Mouse (Mus musculus) hindlimb bud, embryonic 11.5 days (tissue): ENCODE measurements at regions not wholly inside any gene's neighbourhood (a gene's known extent, or its start where the extent isn't known, plus 50 kb on each side); places are given as distances from the start of the nearest gene placed in this dataset.

Experiments used
- DNase-seq: peaks from one replicate; pipeline ENCODE4 v3.0.0-alpha.2; 2012; ENCODE audit warnings: low read depth, low spot score; ENCODE audit errors: extremely low spot score

DNA sequence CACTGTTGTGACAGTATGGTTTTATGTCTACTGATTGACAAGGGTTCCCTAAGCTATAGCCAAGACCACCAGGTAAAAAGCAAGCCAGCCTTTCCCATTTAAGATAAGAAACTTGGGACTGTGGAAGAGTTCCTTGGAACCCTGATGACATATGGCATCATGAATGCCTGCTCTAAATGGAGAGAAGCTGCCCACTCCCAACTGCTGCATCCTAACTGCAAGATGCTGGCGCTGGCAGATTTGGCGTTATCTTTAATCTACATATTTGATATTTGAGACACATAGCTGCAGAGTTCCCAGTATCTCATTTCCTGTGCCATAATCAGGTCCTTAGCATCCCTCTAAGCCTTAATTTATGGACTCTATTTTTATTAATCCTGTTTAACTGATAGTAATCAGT, 200.4 kb upstream of the Arpp21 start:
- DNase-seq: no peak

DNA sequence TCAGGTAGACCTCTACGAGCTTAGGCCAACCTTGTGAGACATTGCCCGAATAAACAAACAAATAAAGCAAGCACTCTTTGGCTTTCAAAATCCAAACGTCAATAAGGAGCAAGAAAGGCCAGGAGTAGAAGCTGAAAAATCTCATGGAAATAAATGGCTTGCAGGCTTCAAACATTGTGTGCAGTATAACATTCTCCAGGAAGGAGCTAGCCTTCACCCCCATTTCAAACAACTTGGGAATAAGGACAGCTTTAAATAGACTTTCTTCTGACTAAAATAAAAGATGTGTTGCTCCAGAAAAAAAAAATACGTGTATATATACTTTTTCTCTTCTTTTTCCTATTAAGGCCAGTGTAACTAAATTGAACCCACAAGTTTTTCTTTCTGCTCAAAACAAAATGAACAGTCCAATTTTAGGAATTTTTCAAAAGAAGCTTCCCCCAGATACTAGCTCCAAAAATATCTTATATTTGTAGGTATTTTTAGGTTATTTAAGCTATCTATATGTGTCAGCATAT, 196.2 kb upstream of the Arpp21 start:
- no peak for DNase-seq

DNA sequence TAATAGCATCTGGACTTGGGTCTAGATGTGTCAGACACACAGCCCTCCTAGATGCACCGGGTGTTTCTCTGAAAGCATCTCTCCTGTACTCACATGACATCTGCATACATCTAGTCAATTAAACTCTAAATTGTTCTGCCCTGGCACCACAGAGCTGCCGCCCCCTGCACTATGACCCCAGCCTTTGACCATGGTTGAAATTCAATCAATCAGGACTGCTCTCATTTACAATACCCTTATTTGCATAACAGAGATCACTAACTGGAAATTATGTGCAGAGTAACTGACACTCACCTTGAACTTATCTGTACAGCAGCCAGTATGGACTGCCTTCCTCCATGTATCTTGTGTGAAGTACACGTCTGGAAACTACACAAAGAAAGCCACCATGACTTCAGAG, 193.5 kb upstream of the Arpp21 start:
- no peak for DNase-seq

DNA sequence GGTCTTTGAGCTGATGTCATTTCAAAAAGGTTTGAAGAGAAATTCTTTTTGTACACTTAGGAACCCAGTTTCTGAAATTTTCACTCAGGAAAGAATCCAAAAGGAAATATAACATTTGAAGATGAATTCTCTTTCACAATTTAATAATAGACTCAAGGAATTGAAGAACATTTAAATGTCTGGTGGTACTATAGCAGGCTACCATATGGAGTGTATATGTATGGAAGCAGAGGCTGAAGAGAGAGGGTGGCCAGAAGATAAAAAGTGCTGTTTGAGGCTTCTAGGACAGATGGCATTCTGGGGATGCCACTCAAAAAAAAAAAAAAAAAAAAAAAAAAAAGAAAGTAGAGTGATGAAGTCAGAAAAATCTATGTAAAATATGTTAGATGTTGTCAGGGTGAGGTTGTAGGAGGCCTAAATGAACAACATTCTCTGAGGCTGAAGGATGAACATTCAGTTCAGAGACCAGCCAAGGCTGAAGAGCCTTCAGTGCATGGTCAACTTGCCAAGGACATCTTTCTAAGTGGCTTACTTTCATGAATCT, 170.1 kb upstream of the Arpp21 start:
- no peak for DNase-seq

DNA sequence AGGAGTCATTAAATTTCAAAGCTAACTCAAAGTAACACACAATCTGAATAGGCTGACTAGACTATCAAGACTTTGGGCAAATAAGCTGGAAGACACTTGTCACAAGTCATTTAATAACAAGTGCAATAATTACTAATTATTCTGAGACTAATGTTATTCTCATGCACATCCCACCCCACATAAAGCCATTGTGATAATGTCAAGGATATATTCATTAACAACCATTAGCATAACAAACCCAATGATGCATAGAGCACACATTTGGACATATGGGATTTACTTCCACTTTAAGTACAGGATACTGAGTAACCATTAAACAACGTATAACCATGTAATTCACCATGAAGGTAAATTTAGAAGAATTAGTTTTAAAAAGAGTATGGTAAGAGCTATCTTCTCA, 135.0 kb upstream of the Arpp21 start:
- no peak for DNase-seq

DNA sequence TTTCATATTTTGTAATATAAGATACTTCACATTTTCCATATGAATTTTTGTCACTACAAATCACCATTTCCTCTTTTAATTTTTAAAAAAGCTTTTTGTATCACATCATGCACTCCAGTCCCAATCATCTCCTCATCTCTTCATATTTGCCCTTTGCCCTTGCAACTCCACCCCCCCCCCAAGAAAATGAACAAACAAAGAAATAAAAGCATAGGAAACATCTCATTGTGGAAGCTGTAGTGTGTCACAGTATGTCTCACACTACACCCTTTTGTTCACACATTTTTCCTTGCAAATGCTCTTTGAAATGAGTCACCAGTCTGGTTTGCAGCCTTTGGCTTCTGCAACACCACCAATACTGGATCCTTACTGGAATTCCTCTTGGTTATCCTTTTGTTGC, 131.6 kb upstream of the Arpp21 start:
- no peak for DNase-seq

DNA sequence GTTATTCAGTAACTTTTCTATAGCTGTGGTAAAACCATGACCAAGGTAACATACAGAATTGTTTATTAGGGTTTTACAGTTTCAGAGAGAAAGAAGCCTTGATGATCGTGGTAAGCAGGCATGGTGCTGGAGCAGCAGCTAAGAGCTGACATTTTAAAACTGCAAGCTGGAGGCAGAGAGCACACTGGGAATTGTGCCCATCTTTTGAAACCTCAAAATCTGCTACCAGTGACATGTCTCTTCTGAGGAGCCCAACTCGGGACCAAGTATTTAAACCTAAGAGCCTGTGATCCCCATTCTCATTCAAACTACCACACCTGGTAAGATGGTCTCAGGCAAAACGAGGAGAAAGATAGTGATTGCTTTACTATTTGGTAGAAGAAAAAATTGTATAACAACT, 125.6 kb upstream of the Arpp21 start:
- no peak for DNase-seq

DNA sequence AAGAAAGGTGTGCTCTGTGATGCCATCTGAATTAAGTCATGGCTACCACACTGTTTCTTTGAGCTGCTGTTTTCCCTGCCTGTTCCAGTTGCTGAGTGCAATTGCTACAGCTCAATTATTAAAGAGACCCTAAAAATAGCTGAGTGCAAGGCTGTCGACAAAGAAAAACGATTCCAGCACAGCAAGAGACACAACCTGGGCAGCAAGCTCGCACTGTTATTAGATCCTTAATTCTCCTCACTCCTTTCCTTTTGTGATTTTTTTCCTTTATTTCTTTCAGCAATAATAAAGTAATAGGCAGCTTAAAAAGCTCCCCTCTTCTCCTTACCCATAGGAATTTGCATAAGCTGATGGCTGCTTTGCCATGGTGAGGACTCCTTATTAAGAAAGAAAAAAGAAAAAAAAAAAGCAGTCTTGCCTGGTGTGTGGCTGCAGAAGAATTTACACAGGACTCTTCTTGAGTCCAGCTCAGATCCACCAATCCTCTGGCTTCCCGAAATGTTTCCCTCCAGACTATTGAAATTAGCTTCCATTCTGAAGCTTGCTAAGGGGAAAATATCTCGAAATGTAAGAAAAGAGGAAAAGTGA, 123.1 kb upstream of the Arpp21 start:
- DNase-seq: no peak

DNA sequence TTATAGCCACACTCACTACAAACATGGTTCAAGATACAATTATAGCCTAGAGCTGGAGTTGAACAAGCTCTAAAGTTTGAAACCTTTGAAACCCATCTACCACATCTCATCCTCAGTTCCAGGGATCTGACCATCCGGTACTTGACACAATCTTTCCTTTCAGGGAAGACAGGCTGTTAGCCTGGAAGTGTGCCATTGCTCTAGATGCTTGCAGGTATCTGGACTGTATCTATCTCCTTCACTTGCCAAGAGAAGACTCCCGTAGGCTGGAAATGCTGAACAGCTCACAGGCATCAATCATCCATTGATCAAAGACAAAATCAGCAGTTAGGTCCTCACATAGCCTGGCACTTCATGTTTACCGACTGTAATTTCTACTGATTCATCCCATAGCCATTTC, 117.5 kb upstream of the Arpp21 start:
- DNase-seq: no peak

DNA sequence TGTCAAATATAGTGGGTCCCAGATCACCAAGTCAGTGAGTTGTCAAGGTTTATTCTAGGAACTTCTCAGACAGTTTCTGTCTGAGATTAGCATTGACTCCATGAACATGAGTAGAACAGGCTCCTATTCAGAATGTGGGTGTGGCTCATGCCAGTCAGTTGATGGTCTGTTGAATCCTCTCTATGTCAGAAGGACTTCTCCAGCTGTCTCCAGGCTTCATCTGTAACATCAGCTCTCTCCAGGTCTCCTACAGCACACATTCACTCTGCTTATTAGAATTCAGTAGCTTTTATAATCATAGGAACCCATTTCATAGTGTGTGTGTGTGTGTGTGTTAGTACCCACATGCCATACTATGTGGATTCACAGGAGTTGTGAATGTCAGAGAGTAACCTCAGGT, 113.2 kb upstream of the Arpp21 start:
- no peak for DNase-seq

DNA sequence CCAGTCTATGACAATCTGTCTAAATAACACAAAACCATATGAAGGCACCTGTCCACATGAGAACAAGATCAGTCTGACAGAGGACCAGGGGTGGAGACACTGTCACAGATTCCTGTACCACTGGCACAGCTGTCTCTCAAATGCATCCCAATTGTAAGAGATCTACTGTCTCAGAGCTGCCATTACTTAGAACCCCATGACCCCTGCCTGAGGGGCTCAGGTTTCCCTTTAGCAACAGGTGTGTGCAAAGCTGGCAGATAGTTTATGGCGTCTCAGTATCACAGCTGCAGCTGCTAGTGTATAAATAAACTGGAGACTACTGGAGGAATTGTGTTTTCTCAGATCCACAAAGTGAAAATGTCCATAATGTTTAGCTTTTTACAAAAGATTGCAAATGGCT, 109.1 kb upstream of the Arpp21 start:
- DNase-seq: no peak

DNA sequence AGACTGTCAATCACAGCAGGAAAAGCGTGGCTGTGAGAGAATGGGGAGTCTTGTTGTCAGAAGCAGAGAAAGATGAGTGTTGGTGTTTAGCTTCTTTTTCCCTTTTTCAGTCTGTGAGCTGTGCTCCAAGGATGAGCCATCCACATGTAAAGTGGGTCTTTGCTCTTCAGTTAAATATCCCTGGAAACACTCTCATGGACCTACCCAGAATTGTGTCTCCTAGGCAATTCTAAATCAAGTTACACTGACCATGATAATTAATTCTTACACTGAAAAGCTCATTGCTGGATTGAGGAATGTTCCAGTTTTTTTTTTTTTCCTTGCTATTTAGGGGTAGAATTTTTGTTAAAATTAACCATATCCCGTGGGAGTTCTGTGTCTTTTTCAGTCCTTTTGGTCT, 104.6 kb upstream of the Arpp21 start:
- DNase-seq: no peak

DNA sequence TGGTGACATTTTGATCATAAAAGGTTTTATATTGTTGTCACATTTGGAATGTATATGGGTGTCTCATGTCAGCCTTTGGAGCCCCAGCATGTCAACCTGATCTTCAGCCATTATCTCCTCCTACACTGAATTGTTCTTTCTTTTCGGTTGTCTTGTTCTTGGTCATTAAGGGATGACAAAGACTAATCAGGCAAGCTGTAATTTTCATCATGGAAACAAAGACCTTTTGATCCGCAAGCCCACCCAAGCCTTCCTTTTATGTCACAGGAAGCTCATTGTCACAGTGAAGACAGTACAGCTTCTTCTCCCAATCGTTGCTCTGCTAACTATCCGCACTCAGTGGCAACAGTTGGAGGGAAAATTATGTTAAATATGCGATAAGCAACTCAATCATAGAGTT, 84.3 kb upstream of the Arpp21 start:
- DNase-seq: no peak

DNA sequence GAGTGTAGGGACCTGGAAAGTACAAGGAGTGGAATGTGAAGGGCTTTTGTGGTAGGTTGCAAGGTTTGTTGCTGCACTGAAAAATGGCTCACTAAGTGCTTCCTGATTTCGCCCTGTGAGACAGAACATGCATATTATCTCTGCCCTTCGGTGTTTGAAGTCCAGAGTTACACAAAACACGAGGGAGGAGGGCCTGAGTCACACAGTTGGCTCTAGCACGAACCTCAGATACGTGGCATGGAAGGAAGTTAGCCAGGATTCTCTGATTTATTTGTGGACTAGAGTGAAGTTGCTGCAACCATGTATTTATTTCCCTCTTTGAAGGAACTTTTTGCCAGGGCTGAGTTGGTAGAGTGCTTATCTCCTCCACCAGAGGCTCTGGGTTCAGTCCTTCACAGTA, 73.2 kb upstream of the Arpp21 start:
- no peak for DNase-seq

DNA sequence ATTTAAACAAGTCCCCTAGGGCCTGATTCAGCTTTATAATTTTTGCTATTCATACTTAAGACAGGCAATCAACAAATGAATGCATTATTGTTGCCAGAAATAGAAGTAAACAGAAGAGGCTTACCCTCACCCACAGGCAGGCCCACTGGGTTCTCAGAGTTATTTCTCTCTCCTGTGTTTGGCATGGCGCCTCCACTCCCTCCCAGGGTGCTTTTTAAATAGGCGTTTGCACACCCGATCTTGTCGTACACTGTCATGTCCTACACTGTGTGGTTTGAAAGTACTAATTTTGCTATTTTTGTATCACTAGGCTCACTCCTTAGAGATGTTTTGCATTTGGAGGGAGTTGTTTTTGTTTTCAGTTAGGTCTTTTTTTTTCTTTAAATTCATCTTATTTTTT, 72.1 kb upstream of the Arpp21 start:
- no peak for DNase-seq

DNA sequence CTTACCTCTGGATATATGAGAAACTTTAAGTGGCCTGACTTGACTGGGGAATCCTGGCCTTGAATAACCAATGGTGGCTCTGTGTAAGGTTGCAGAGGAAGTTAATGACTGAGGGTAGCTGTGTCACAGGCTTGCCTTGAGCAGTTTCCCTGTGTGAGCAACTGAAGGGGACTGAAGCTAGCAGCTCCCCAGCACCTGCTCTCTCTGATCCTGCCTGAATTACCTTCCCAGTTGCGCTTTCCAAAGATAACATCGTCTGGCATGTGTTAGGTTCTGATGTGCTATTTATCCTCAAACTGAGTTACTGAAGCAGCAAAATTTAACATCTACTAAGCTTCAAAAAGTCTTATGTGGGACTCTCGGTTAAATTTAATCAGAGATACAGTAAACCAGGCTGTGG, 56.1 kb upstream of the Arpp21 start:
- DNase-seq: no peak
